In genomic region chr16:17647156-17647555, GRCm38 (mm10) we compare ENCODE assay signal across 9 mouse cellular contexts. TPM values are rescaled to one million over a fixed set of nuclear protein-coding genes. Genes with fewer than 3 reads are reported as not detected.
DNase-seq lines count a peak whose midpoint lies in the region; ATAC-seq and TF ChIP-seq lines count a peak whose summit lies in the region.
"Had no signal": no experiment of that assay in that cellular context is flagged by ENCODE, and none has a peak within 500 bp of the region (broad histone marks: within the 10 kb centered on the region; RNA-seq: fewer than 3 reads in every experiment).

No protein-coding gene starts in this region.

- intact Hi-C loops in heart, postnatal 14 days (cut with DNase I) = loop anchor here (2.0 kb wide), 1 partner anchor 80 kb away; no protein-coding TSS in a partner anchor

- no peaks in the 10 kb centered on the region for H3K27me3 ChIP-seq in heart, embryonic 10.5 days (ENCODE audit: insufficient read depth, poor library complexity, severe bottlenecking)
- H3K27me3 ChIP-seq in C2C12 (ENCODE audit: control insufficient read depth, insufficient read depth, insufficient read length) = no peaks in the 10 kb centered on the region
- H3K27me3 ChIP-seq in forebrain, embryonic 14.5 days (replicated peaks; ENCODE audit: control insufficient read depth, insufficient read depth, low read length) = no peaks in the 10 kb centered on the region
- H3K27me3 ChIP-seq in liver, embryonic 13.5 days = no peaks in the 10 kb centered on the region

- peak overlapping the region; percentile 90 for H3K4me2 ChIP-seq in forebrain, embryonic 14.5 days (ENCODE audit: low read length)
- H3K4me2 ChIP-seq in liver, embryonic 13.5 days = peak overlapping the region; percentile 89

- H3K4me1 ChIP-seq in heart, embryonic 10.5 days = peaks cover 30% of the 10 kb centered on the region
- H3K4me1 ChIP-seq in forebrain, embryonic 14.5 days (ENCODE audit: control insufficient read depth, insufficient read depth, low read length) = peaks cover 6% of the 10 kb centered on the region; the same call in 1 of the 2 replicates
- H3K4me1 ChIP-seq in liver, embryonic 13.5 days (replicated peaks) = peaks cover 37% of the 10 kb centered on the region

- H3K79me3 ChIP-seq in C2C12 (ENCODE audit: low read depth) = no peaks in the 10 kb centered on the region

- H3K9me3 ChIP-seq in heart, embryonic 10.5 days = no peaks in the 10 kb centered on the region
- no peaks in the 10 kb centered on the region for H3K9me3 ChIP-seq in forebrain, embryonic 14.5 days (replicated peaks; ENCODE audit: control insufficient read depth, low read length)
- no peaks in the 10 kb centered on the region for H3K9me3 ChIP-seq in liver, embryonic 13.5 days (replicated peaks)

- H3K36me3 ChIP-seq in heart, embryonic 10.5 days = peaks cover 56% of the 10 kb centered on the region
- H3K36me3 ChIP-seq in C2C12 (ENCODE audit: control insufficient read depth, insufficient read depth) = peaks cover 55% of the 10 kb centered on the region
- peaks cover 55% of the 10 kb centered on the region for H3K36me3 ChIP-seq in forebrain, embryonic 14.5 days (ENCODE audit: control insufficient read depth, insufficient read depth, low read length)
- H3K36me3 ChIP-seq in liver, embryonic 13.5 days = peaks cover 45% of the 10 kb centered on the region

- no peak for DNase-seq in heart, embryonic 10.5 days (ENCODE audit: low spot score)
- DNase-seq in heart, postnatal 14 days = no peak
- no peak for DNase-seq in forebrain, embryonic 14.5 days (ENCODE audit: low spot score)
- no peak for DNase-seq in liver, embryonic 13.5 days
- no peak for DNase-seq in spleen, postnatal 14 days (ENCODE audit: low spot score in 2 of 2)
- DNase-seq in adrenal gland, postnatal 25 days = no peak
- DNase-seq in thymus, postnatal 14 days = no peak

- peak overlapping the region; percentile 69 for H3K9ac ChIP-seq in forebrain, embryonic 14.5 days (ENCODE audit: low read length)
- peak overlapping the region; percentile 76 for H3K9ac ChIP-seq in liver, embryonic 13.5 days

- no peaks in the 10 kb centered on the region for H3K79me2 ChIP-seq in C2C12 (ENCODE audit: control insufficient read depth, insufficient read depth)

- H3K27ac ChIP-seq in heart, embryonic 10.5 days = no peak overlapping the region
- no peak overlapping the region for H3K27ac ChIP-seq in forebrain, embryonic 14.5 days (ENCODE audit: low read depth, low read length)
- no peak overlapping the region for H3K27ac ChIP-seq in liver, embryonic 13.5 days

- peak overlapping the region; percentile 8 for H3ac ChIP-seq in C2C12 (ENCODE audit: control insufficient read depth, insufficient read length, low read depth)

- ATAC-seq in forebrain, embryonic 14.5 days = peak; percentile 5; the same call in 1 of the 2 replicates
- no peak for ATAC-seq in liver, embryonic 13.5 days (ENCODE audit: low read depth)

- no peak for TF ChIP-seq CTCF in C2C12 (IDR thresholded peaks at IDR 0.05; ENCODE audit: control insufficient read depth, insufficient read depth, insufficient read length)

- peak overlapping the region; percentile 69 for H3K4me3 ChIP-seq in heart, embryonic 10.5 days
- H3K4me3 ChIP-seq in C2C12 (ENCODE audit: insufficient read depth, poor library complexity, severe bottlenecking) = peak overlapping the region; percentile 27
- H3K4me3 ChIP-seq in forebrain, embryonic 14.5 days (ENCODE audit: low read depth, low read length) = peak overlapping the region; percentile 54; the same call in 1 of the 2 replicates
- H3K4me3 ChIP-seq in liver, embryonic 13.5 days (replicated peaks) = peak overlapping the region; percentile 58

- WGBS in heart, embryonic 10.5 days = 32% methylated on average over 1 of the region's 1 CpGs
- 53% methylated on average over 1 of the region's 1 CpGs for WGBS in forebrain, embryonic 14.5 days
- 18% methylated on average over 1 of the region's 1 CpGs for WGBS in liver, embryonic 13.5 days (ENCODE audit: insufficient replicate concordance)

TF ChIP-seq in C2C12, 6 proteins besides CTCF, POLR2A, EP300 and RAD21:
- TF ChIP-seq MYOG (IDR thresholded peaks at IDR 0.05; ENCODE audit: control insufficient read depth, extremely low read depth, insufficient read length) (no peak), CEBPB (IDR thresholded peaks at IDR 0.05; ENCODE audit: low read depth) (no peak), USF1 (IDR thresholded peaks at IDR 0.05; ENCODE audit: low read depth) (no peak)

RNA-seq across cellular contexts. Expression of gene Ccdc74a, which starts 0.9 kb away (rescaled TPM):
- polyA plus RNA-seq in heart, embryonic 10.5 days (2016; fragmentation: Nextera tagmentation; extraction: Ambion mirVana) = 4.4 and 5.8 TPM in 2 replicates
- total RNA-seq in heart, postnatal 14 days (2021) = 1 to 10 TPM in 1 of 2 experiments, under 1 TPM in 1; 0.72 to 1.2 TPM
- 9.6 TPM for polyA plus RNA-seq in C2C12 (2012; fragmentation: generic; extraction: Trizol)
- polyA plus RNA-seq in forebrain, embryonic 14.5 days (2014; fragmentation: Nextera tagmentation; extraction: Ambion mirVana) = 4.8 and 5.7 TPM in 2 replicates
- polyA plus RNA-seq in liver, embryonic 13.5 days (2015; fragmentation: Nextera tagmentation; extraction: Ambion mirVana) = 1.6 and 2.3 TPM in 2 replicates
- total RNA-seq in adrenal gland, postnatal 25 days (2021) = 2.5 and 3.7 TPM in 2 replicates
- total RNA-seq: granulocyte monocyte progenitor cell, adult 5-6 weeks had no signal

RNA-seq across cellular contexts. Expression of gene Smpd4, which starts 28.0 kb away (rescaled TPM):
- polyA plus RNA-seq in heart, embryonic 10.5 days (2016; fragmentation: Nextera tagmentation; extraction: Ambion mirVana) = 39.1 and 44.2 TPM in 2 replicates
- total RNA-seq in heart, postnatal 14 days (2021) = 10 to 100 TPM; 18.7 to 21.2 TPM
- polyA plus RNA-seq in C2C12 (2012; fragmentation: generic; extraction: Trizol) = 26.5 TPM
- polyA plus RNA-seq in forebrain, embryonic 14.5 days (2014; fragmentation: Nextera tagmentation; extraction: Ambion mirVana) = 34.3 and 35.7 TPM in 2 replicates
- polyA plus RNA-seq in liver, embryonic 13.5 days (2015; fragmentation: Nextera tagmentation; extraction: Ambion mirVana) = 16.7 and 22.5 TPM in 2 replicates
- total RNA-seq in adrenal gland, postnatal 25 days (2021) = 28.0 and 33.7 TPM in 2 replicates
